Mouse (Mus musculus) midbrain, postnatal 0 days (tissue): ENCODE measurements around the gene Gimap8. TPM values are rescaled to one million over a fixed set of nuclear protein-coding genes. Genes with fewer than 3 reads are reported as not detected.

Source experiments
- ATAC-seq: fragments of 200-750 bp; cut with Nextera tagmentation; 2 replicates; pipeline ENCODE4 v1.8.0; 2017; ENCODE audit warnings: moderate number of reproducible peaks, mild to moderate bottlenecking, moderate TSS enrichment, moderate library complexity; ENCODE audit not compliant: low FRiP score
- DNase-seq: peaks from one replicate; pipeline ENCODE4 v3.0.0-alpha.2; 2015; ENCODE audit warnings: low spot score
- H3K27ac ChIP-seq: fragments of 300-500 bp; sonication (generic); 2 replicates; pipeline ENCODE4 v1.5.1; 2014; ENCODE audit warnings: low read depth, mild to moderate bottlenecking, low read length, mixed read lengths
- H3K27me3 ChIP-seq: fragments of 300-500 bp; sonication (generic); 2 replicates; pipeline ENCODE4 v1.6.1; 2014; ENCODE audit warnings: low read length, control low read depth, mixed read lengths; ENCODE audit not compliant: insufficient read depth
- H3K36me3 ChIP-seq: fragments of 300-500 bp; sonication (generic); 2 replicates; pipeline ENCODE4 v1.6.1; 2014; ENCODE audit warnings: low read length, control low read depth, mixed read lengths; ENCODE audit not compliant: insufficient read depth
- H3K4me1 ChIP-seq: fragments of 300-500 bp; sonication (generic); 2 replicates; pipeline ENCODE4 v1.6.1; 2014; ENCODE audit warnings: mild to moderate bottlenecking, control low read depth, antibody characterized with exemption, low read length, mixed read lengths; ENCODE audit not compliant: insufficient read depth
- H3K4me2 ChIP-seq: fragments of 300-500 bp; sonication (generic); 2 replicates; pipeline ENCODE4 v1.6.1; 2014; ENCODE audit warnings: low read depth, mild to moderate bottlenecking, low read length, mixed read lengths; ENCODE audit not compliant: poor library complexity, severe bottlenecking
- H3K4me3 ChIP-seq: fragments of 300-500 bp; sonication (generic); 2 replicates; pipeline ENCODE4 v1.5.1; 2014; ENCODE audit warnings: low read depth, mild to moderate bottlenecking, low read length, moderate library complexity
- H3K9ac ChIP-seq: fragments of 300-500 bp; sonication (generic); replicated peaks from 2 replicates; pipeline ENCODE4 v1.6.1; 2014; ENCODE audit warnings: mild to moderate bottlenecking, low read length, moderate library complexity, mixed read lengths; ENCODE audit not compliant: poor library complexity, severe bottlenecking
- H3K9me3 ChIP-seq: fragments of 300-500 bp; sonication (generic); 2 replicates; pipeline ENCODE4 v1.6.1; 2016; ENCODE audit warnings: low read length, control low read depth
- CTCF ChIP-seq: IDR thresholded peaks from 2 replicates; pipeline ENCODE4 v1.5.1; 2016; ENCODE audit warnings: antibody characterized with exemption, mild to moderate bottlenecking
- WGBS: fragments of 180-500 bp; shearing (Covaris S2); extraction: QIAGEN DNeasy Blood & Tissue Kit; methylation state at CpG from one replicate; pipeline ENCODE4 v1.1.7; 2014; 5-methylcytosine and 5-hydroxymethylcytosine counted together
- polyA plus RNA-seq: library from polyadenylated mRNA; unstranded; fragments of >200 nt; fragmentation: Nextera tagmentation; extraction: Ambion mirVana; gene quantifications from 2 replicates; pipeline ENCODE4 v1.2.1, GENCODE M21; 2015
- total RNA-seq: library from RNA; depleted of rRNA; stranded (reverse); fragments of >200 nt; gene quantifications from 2 replicates; pipeline ENCODE4 v1.2.3, GENCODE M21; 2014; rRNA removed

The Gimap8 gene
- total and polyA plus RNA-seq, 2 experiments from 2014 or later, result 0.53 to 0.60 TPM

DNA sequence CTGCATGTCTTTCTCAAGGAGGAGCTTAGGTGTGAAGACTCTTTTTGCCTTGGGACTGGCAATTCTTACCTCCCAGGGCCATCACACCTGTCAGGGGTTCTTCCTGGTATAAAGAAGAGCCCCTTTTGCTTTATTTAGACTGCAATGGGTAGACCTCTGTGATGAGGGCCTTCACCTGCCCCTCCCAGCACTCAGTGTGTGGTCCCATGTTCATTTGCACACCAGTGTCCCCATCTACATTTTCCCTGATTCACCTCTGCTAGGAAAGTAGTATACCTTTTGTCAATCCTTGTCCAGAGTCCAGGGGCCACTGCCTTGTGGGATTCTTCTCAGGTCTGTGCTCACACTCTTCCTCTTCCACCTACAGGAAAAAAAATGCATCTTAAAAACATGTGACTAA lies 57.1 kb downstream of the Gimap8 start:
- Histone ChIP-seq H3K4me3 (no peak overlapping the region), H3K36me3 (no peaks in the 10 kb centered on the region), H3K9ac (no peak overlapping the region), H3K4me1 (no peaks in the 10 kb centered on the region), H3K9me3 (no peaks in the 10 kb centered on the region), H3K27ac (no peak overlapping the region), H3K4me2 (no peak overlapping the region), H3K27me3 (no peaks in the 10 kb centered on the region)
- ATAC-seq, result no peak
- DNase-seq, result no peak
- no peak for TF ChIP-seq CTCF

DNA sequence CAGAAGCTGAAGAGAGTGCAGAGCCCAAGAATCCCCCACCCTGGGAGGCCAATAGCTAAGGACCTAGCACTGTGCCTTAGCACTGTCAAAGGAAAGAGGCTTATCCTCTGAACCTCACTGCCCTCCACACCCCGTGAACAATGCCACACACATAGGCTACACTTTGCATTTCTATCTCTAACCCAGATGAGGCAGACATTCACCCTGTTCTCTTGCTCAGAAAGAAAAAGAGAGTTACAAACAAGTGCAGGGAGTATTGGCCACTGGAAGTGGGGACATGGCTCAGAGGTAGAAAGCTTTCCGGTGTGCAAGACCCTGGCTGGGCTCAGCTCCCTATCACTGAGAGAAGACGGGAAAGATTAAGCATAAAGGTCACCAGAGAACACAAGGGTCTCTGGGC lies 59.1 kb downstream of the Gimap8 start:
- WGBS, result 46% methylated on average over 3 of the region's 3 CpGs
- Histone ChIP-seq H3K9ac (no peak overlapping the region), H3K36me3 (no peaks in the 10 kb centered on the region), H3K27ac (no peak overlapping the region), H3K4me1 (no peaks in the 10 kb centered on the region), H3K4me2 (no peak overlapping the region), H3K27me3 (no peaks in the 10 kb centered on the region), H3K9me3 (no peaks in the 10 kb centered on the region), H3K4me3 (no peak overlapping the region)
- TF ChIP-seq CTCF, result no peak
- ATAC-seq (no peak), DNase-seq (no peak)

Other genes starting within 250 kb of the Gimap8 start
- 28.0 and 43.0 TPM in 2 replicates for gene Zfp467, start 201.4 kb upstream of the Gimap8 start, total RNA-seq
- gene Zfp467, start 201.4 kb upstream of the Gimap8 start, polyA plus RNA-seq, result 41.7 and 44.6 TPM in 2 replicates
- 4.6 and 7.3 TPM in 2 replicates for gene Sspo, start 199.0 kb upstream of the Gimap8 start, total RNA-seq
- gene Sspo, start 199.0 kb upstream of the Gimap8 start, polyA plus RNA-seq, result 0.67 and 1.2 TPM in 2 replicates
- gene Atp6v0e2, start 109.6 kb upstream of the Gimap8 start, total RNA-seq, result 398 and 447 TPM in 2 replicates
- gene Atp6v0e2, start 109.6 kb upstream of the Gimap8 start, polyA plus RNA-seq, result 497 and 556 TPM in 2 replicates
- gene Lrrc61, start 92.4 kb upstream of the Gimap8 start, total RNA-seq, result 29.4 and 82.4 TPM in 2 replicates
- gene Lrrc61, start 92.4 kb upstream of the Gimap8 start, polyA plus RNA-seq, result 21.4 and 23.3 TPM in 2 replicates
- gene Rarres2, start 74.4 kb upstream of the Gimap8 start, total RNA-seq, result 4.6 and 6.6 TPM in 2 replicates
- 7.4 and 10.6 TPM in 2 replicates for gene Rarres2, start 74.4 kb upstream of the Gimap8 start, polyA plus RNA-seq
- gene Gm45021, start 57.6 kb upstream of the Gimap8 start, total RNA-seq, result not detected in 2 replicates
- not detected in 2 replicates for gene Gm45021, start 57.6 kb upstream of the Gimap8 start, polyA plus RNA-seq
- gene Repin1, start 53.4 kb upstream of the Gimap8 start, total RNA-seq, result 76.5 and 91.5 TPM in 2 replicates
- gene Repin1, start 53.4 kb upstream of the Gimap8 start, polyA plus RNA-seq, result 41.2 and 42.8 TPM in 2 replicates
- gene Gm44965, start 53.3 kb upstream of the Gimap8 start, total RNA-seq, result not detected in 2 replicates
- gene Gm44965, start 53.3 kb upstream of the Gimap8 start, polyA plus RNA-seq, result 0.75 and 1.7 TPM in 2 replicates
- 8.6 and 9.5 TPM in 2 replicates for gene Zfp775, start 45.2 kb upstream of the Gimap8 start, total RNA-seq
- 8.6 and 9.5 TPM in 2 replicates for gene Zfp775, start 45.2 kb upstream of the Gimap8 start, polyA plus RNA-seq
- gene AI854703, start 20.5 kb upstream of the Gimap8 start, total RNA-seq, result 51.7 and 57.1 TPM in 2 replicates
- 28.5 and 30.2 TPM in 2 replicates for gene AI854703, start 20.5 kb upstream of the Gimap8 start, polyA plus RNA-seq
- gene Gimap9, start 28.9 kb downstream of the Gimap8 start, total RNA-seq, result 0.55 and 0.71 TPM in 2 replicates
- gene Gimap9, start 28.9 kb downstream of the Gimap8 start, polyA plus RNA-seq, result 1.1 TPM in 2 replicates
- 0.66 and 0.77 TPM in 2 replicates for gene Gimap4, start 37.3 kb downstream of the Gimap8 start, total RNA-seq
- 0.25 and 0.48 TPM in 2 replicates for gene Gimap4, start 37.3 kb downstream of the Gimap8 start, polyA plus RNA-seq
- gene Gimap6, start 61.0 kb downstream of the Gimap8 start, total RNA-seq, result 3.0 and 6.1 TPM in 2 replicates
- 5.4 and 5.7 TPM in 2 replicates for gene Gimap6, start 61.0 kb downstream of the Gimap8 start, polyA plus RNA-seq
- gene Gm28053, start 71.4 kb downstream of the Gimap8 start, total RNA-seq, result not detected in 2 replicates
- gene Gm28053, start 71.4 kb downstream of the Gimap8 start, polyA plus RNA-seq, result not detected in 2 replicates
- not detected in 2 replicates for gene Gimap7, start 71.4 kb downstream of the Gimap8 start, total RNA-seq
- not detected in 2 replicates for gene Gimap7, start 71.4 kb downstream of the Gimap8 start, polyA plus RNA-seq
- gene Gimap1, start 91.8 kb downstream of the Gimap8 start, total RNA-seq, result 1.6 and 2.1 TPM in 2 replicates
- gene Gimap1, start 91.8 kb downstream of the Gimap8 start, polyA plus RNA-seq, result 2.9 and 4.0 TPM in 2 replicates
- 0.33 and 0.38 TPM in 2 replicates for gene Gimap5, start 99.0 kb downstream of the Gimap8 start, total RNA-seq
- 1.3 and 1.4 TPM in 2 replicates for gene Gimap5, start 99.0 kb downstream of the Gimap8 start, polyA plus RNA-seq
- not detected in 2 replicates for gene Gimap3, start 123.6 kb downstream of the Gimap8 start, total RNA-seq
- not detected in 2 replicates for gene Gimap3, start 123.6 kb downstream of the Gimap8 start, polyA plus RNA-seq
- 15.1 and 24.3 TPM in 2 replicates for gene Tmem176a, start 193.7 kb downstream of the Gimap8 start, total RNA-seq
- gene Tmem176a, start 193.7 kb downstream of the Gimap8 start, polyA plus RNA-seq, result 27.0 and 31.6 TPM in 2 replicates
- gene Tmem176b, start 194.3 kb downstream of the Gimap8 start, total RNA-seq, result 65.5 and 70.7 TPM in 2 replicates
- 107 and 112 TPM in 2 replicates for gene Tmem176b, start 194.3 kb downstream of the Gimap8 start, polyA plus RNA-seq
- not detected in 2 replicates for gene Aoc1, start 225.7 kb downstream of the Gimap8 start, total RNA-seq
- gene Aoc1, start 225.7 kb downstream of the Gimap8 start, polyA plus RNA-seq, result 0.14 and 0.23 TPM in 2 replicates